Mouse (Mus musculus) limb, embryonic 14.5 days (tissue): Measurements from ENCODE around the gene Arhgap31. TPM values are rescaled to one million over a fixed set of nuclear protein-coding genes. Genes with fewer than 3 reads are reported as not detected.
A peak's percentile ranks its signal among the peaks of the same experiment; 100 is the strongest.

ENCODE experiments used
- ATAC-seq: fragments of 200-750 bp; cut with Nextera tagmentation; 2 replicates; pipeline ENCODE4 v1.8.0; 2017; ENCODE audit warnings: low read depth, moderate number of reproducible peaks, moderate TSS enrichment; ENCODE audit not compliant: low FRiP score
- DNase-seq: peaks from one replicate; pipeline ENCODE4 v3.0.0-alpha.2; 2015; ENCODE audit warnings: low spot score
- H3K27ac ChIP-seq: fragments of 300-500 bp; sonication (generic); replicated peaks from 2 replicates; pipeline ENCODE4 v1.5.1; 2014; ENCODE audit warnings: low read depth, mild to moderate bottlenecking, low read length, moderate library complexity, mixed read lengths
- H3K27me3 ChIP-seq: fragments of 300-500 bp; sonication (generic); 2 replicates; pipeline ENCODE4 v1.6.1; 2014; ENCODE audit warnings: low read length, mixed read lengths; ENCODE audit not compliant: control insufficient read depth, insufficient read depth
- H3K36me3 ChIP-seq: fragments of 300-500 bp; sonication (generic); 2 replicates; pipeline ENCODE4 v1.6.1; 2014; ENCODE audit warnings: mild to moderate bottlenecking, low read length, moderate library complexity, mixed read lengths; ENCODE audit not compliant: control insufficient read depth, insufficient read depth
- H3K4me1 ChIP-seq: fragments of 300-500 bp; sonication (generic); 2 replicates; pipeline ENCODE4 v1.6.1; 2014; ENCODE audit warnings: antibody characterized with exemption, low read length, mixed read lengths; ENCODE audit not compliant: control insufficient read depth, insufficient read depth
- H3K4me2 ChIP-seq: fragments of 300-500 bp; sonication (generic); replicated peaks from 2 replicates; pipeline ENCODE4 v1.6.1; 2014; ENCODE audit warnings: low read depth, mild to moderate bottlenecking, low read length, moderate library complexity; ENCODE audit not compliant: severe bottlenecking
- H3K4me3 ChIP-seq: fragments of 300-500 bp; sonication (generic); replicated peaks from 2 replicates; pipeline ENCODE4 v1.5.1; 2014; ENCODE audit warnings: low read length
- H3K9ac ChIP-seq: fragments of 300-500 bp; sonication (generic); 2 replicates; pipeline ENCODE4 v1.6.1; 2014; ENCODE audit warnings: mild to moderate bottlenecking, low read depth, low read length, moderate library complexity; ENCODE audit not compliant: severe bottlenecking
- H3K9me3 ChIP-seq: fragments of 300-500 bp; sonication (generic); 2 replicates; pipeline ENCODE4 v1.6.1; 2016; ENCODE audit warnings: low read length; ENCODE audit not compliant: control insufficient read depth
- POLR2A ChIP-seq: fragments of 200-500 bp; IDR thresholded peaks from 2 replicates; pipeline ENCODE4 v1.8.0; 2012; ENCODE audit warnings: inconsistent platforms, mild to moderate bottlenecking, moderate library complexity, borderline replicate concordance; ENCODE audit not compliant: insufficient read depth, insufficient read length; ENCODE audit errors: extremely low read depth
- WGBS: fragments of 180-500 bp; shearing (Covaris S2); extraction: QIAGEN DNeasy Blood & Tissue Kit; methylation state at CpG from one replicate; pipeline ENCODE4 v1.1.7; 2014; 5-methylcytosine and 5-hydroxymethylcytosine counted together
- polyA plus RNA-seq, 2 experiments: library from polyadenylated mRNA; depleted of rRNA in 1 of 2; stranded (reverse) in 1 of 2; unstranded in 1 of 2; fragments of >200 nt; fragmentation: Nextera tagmentation in 1 of 2; extraction: Ambion mirVana in 1 of 2; gene quantifications; 2 replicates each; pipeline versions ENCODE4 v1.2.1 to v1.2.3; 2012 to 2014

Gene Arhgap31
- polyA plus RNA-seq, 2 experiments = 15.0 to 18.1 TPM

DNA sequence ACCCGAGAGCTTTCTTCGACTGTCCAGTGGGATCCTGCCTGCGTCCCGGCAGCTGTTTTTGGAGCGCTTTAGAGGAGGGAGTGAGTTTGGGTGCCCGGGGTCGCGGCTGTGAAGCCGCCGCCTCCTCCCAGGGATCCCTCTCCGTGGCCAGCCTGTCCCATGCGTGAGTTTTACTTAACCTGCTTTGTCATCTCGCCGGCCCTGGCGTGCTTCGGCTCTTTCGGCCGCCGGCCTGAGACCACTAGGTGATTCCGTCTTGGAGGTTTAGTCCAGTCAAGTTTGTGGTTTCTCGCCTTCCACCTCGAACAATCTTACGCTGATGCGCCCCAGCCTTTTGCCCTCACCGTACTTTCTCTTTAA, 150.1 kb downstream of the Arhgap31 start:
- Histone ChIP-seq H3K9ac (peak overlapping the region; percentile 94), H3K27me3 (no peaks in the 10 kb centered on the region), H3K36me3 (peaks cover 27% of the 10 kb centered on the region), H3K4me2 (peak overlapping the region; percentile 55), H3K4me1 (peaks cover 6% of the 10 kb centered on the region; the same call in 1 of the 2 replicates), H3K9me3 (no peaks in the 10 kb centered on the region), H3K27ac (peak overlapping the region; percentile 90), H3K4me3 (peak overlapping the region; percentile 77)
- 0% methylated on average over 25 of the region's 25 CpGs for WGBS
- ATAC-seq = peak; percentile 74
- no peak for TF ChIP-seq POLR2A
- DNase-seq = no peak

DNA sequence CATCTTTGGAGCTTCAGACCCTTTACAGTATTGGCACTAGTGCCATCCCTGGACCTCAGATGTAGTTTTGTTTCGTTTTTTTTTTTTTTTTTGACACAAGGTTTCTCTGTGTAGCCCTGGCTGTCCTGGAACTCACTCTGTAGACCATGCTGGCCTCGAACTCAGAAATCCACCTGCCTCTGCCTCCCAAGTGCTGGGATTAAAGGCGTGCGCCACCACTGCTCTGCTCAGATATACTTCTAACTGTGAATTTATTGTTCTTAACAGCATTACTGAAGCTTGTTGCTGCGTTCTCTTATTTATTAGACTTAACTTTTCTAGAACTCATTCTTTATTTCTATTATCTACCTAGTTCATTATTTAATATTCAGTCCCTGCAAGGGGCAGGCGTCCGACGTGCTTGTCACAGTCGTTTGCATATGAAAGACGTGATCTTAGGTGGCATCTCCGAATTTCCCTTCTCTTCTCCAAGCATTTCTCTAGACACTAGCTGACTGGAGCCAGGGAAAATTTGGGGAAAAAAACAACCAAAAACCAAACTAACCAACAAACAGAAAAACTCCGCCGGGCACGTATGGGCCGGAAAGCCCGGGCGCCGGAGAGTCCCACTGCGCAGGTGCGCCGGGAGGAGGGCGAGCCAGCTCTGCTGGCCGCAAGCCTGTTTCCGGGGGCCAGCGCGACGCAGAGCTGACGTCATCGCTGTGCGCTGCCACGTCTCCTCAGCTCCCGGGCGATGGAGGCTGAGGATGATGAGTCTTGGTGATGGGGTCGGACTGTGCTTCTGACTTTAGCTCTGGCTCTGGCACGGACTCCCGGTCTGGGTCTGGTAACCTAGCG, 150.7 kb downstream of the Arhgap31 start:
- no peaks in the 10 kb centered on the region for H3K27me3 ChIP-seq
- DNase-seq = peak; percentile 96
- no peaks in the 10 kb centered on the region for H3K9me3 ChIP-seq
- peak overlapping the region; percentile 94 for H3K9ac ChIP-seq
- H3K4me3 ChIP-seq = peak overlapping the region; percentile 77
- 7% methylated on average over 37 of the region's 37 CpGs for WGBS
- H3K4me2 ChIP-seq = peak overlapping the region; percentile 55
- peak; percentile 97 for ATAC-seq
- TF ChIP-seq POLR2A = peak; percentile 95; the same call in 1 of the 2 replicates
- H3K36me3 ChIP-seq = peaks cover 23% of the 10 kb centered on the region
- H3K4me1 ChIP-seq = peaks cover 6% of the 10 kb centered on the region; the same call in 1 of the 2 replicates
- H3K27ac ChIP-seq = peak overlapping the region; percentile 90

DNA sequence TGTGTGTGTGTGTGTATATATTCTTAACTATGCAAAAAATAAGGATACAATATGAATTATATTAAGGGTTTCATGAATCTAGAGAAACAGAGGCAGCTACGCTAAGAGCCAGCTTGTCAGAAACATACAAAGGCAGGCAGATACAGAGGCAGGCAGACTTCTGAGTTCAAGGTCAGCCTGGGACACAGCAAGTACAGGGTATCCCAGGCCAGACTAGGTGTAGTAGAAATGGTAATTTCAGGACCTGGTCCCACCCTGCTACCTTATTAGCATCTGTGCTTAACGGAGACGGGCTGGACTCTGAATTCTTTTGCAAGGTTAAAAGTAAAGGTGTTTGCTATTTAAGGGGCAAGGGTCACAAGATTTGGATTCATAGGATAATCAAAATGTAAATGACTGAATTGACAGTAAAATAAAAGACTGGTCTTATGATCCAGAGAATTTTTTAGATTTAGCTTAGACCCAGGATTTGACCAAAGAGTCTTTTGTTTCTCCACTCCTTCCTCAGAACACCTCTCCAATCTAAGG, 154.8 kb downstream of the Arhgap31 start, which contains the start of gene Tmem39a:
TSS of gene Tmem39a (plus strand) at position 478 of the 528 bp plus-strand sequence.
- DNase-seq (no peak), ATAC-seq (no peak)
- TF ChIP-seq POLR2A = no peak
- no peaks in the 10 kb centered on the region for H3K27me3 ChIP-seq
- no peak within 1 kb of the TSS for H3K4me3 ChIP-seq
- no peak within 1 kb of the TSS for H3K9ac ChIP-seq
- H3K27ac ChIP-seq = no peak within 1 kb of the TSS
- H3K4me1 ChIP-seq = no peaks in the 10 kb centered on the region
- WGBS = 90% methylated on average over 3 of the region's 3 CpGs
- no peaks in the 10 kb centered on the region for H3K9me3 ChIP-seq
- H3K36me3 ChIP-seq = no peaks in the 10 kb centered on the region
- H3K4me2 ChIP-seq = no peak within 1 kb of the TSS

DNA sequence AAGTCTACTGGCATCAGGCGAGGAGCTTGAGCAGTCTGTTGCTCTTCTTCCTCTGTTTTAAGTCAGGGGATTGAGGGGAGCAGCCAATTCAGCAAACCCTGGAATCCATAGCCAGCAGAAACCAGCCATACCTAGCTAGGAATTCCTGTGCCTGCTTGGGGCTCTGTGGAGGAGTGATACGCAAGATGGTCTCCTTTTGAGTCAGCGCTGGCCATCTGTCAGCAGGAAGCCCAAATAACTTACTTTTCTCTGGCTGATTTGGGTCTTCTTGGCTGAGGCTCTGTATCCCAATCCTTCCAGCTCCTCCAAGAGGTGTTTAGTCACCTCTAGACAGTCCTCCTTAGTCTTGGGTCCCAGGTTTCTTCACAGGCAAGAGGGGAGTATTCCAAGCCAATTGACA, 157.1 kb downstream of the Arhgap31 start:
- no peaks in the 10 kb centered on the region for H3K27me3 ChIP-seq
- no peak overlapping the region for H3K27ac ChIP-seq
- H3K36me3 ChIP-seq = no peaks in the 10 kb centered on the region
- H3K4me3 ChIP-seq = no peak overlapping the region
- 82% methylated on average over 3 of the region's 3 CpGs for WGBS
- H3K4me2 ChIP-seq = no peak overlapping the region
- ATAC-seq (no peak), DNase-seq (no peak)
- H3K9ac ChIP-seq = no peak overlapping the region
- H3K4me1 ChIP-seq = no peaks in the 10 kb centered on the region
- H3K9me3 ChIP-seq = no peaks in the 10 kb centered on the region
- no peak for TF ChIP-seq POLR2A

DNA sequence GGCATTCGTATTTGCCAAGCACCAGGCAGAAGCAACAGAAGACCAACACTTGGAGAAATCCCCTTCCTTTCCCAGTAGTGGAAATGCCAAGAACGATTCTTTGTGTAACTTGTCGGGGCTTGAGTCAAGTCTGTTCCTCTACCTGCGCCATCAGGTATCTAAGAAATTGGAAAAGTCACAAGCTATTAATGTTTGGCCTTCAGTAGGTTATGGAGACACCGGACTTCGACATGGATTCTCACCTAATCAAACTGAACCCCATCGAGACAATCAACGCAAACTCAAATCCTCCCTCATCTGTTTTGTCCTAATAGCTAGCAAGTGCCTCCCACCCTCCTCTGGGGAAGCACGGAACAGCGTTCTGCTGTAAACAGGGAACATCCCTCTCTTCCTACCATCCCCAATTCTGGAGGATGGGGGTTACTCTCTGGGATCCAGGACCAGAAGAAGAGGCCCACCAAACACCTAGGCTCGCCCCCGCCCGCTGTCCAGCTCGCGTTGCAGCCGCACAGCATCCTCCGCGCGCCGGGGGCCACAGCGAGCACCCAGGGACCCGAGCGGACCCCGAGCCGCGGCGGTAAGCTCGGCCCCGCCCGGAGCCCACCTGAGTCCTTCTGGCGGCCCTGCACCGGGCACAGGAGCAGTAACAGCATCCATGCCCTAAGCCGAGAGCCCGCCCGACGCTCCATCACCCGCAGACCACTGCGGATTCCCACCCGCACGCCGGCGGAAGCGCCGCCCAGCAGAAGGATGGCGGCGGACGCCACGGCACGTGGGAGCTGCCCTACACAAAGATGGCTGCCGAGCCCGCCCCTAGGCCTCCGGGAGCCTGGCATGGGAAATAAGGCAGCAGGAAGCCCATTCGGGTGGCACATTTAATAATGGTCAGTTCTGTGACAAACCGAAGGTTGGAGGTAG, 163.3 kb downstream of the Arhgap31 start, which contains the start of gene Poglut1:
TSS of gene Poglut1 (minus strand) at position 780 of the 918 bp plus-strand sequence.
- Histone ChIP-seq H3K9ac (peak within 1 kb of the TSS; percentile 81), H3K36me3 (peaks cover 17% of the 10 kb centered on the region), H3K4me1 (peaks cover 11% of the 10 kb centered on the region), H3K27me3 (no peaks in the 10 kb centered on the region), H3K9me3 (no peaks in the 10 kb centered on the region), H3K4me2 (peak within 1 kb of the TSS; percentile 55), H3K4me3 (peak within 1 kb of the TSS; percentile 67), H3K27ac (no peak within 1 kb of the TSS)
- DNase-seq = peak; percentile 75
- WGBS = 2% methylated on average over 54 of the region's 54 CpGs
- TF ChIP-seq POLR2A = peak; percentile 92; the same call in 1 of the 2 replicates
- peak; percentile 94 for ATAC-seq

Other genes with a start within 250 kb of the Arhgap31 start
- gene Timmdc1, start 190.6 kb downstream of the Arhgap31 start, polyA plus RNA-seq (2012; rRNA removed) = 15.5 and 17.0 TPM in 2 replicates
- gene Timmdc1, start 190.6 kb downstream of the Arhgap31 start, polyA plus RNA-seq (2014; fragmentation: Nextera tagmentation; extraction: Ambion mirVana) = 20.9 and 21.2 TPM in 2 replicates
- gene Poglut1, start 163.0 kb downstream of the Arhgap31 start, polyA plus RNA-seq (2012; rRNA removed) = 59.0 and 63.5 TPM in 2 replicates
- gene Poglut1, start 163.0 kb downstream of the Arhgap31 start, polyA plus RNA-seq (2014; fragmentation: Nextera tagmentation; extraction: Ambion mirVana) = 59.3 and 70.3 TPM in 2 replicates
- 309 and 389 TPM in 2 replicates for gene Tmem39a, start 154.6 kb downstream of the Arhgap31 start, polyA plus RNA-seq (2012; rRNA removed)
- gene Tmem39a, start 154.6 kb downstream of the Arhgap31 start, polyA plus RNA-seq (2014; fragmentation: Nextera tagmentation; extraction: Ambion mirVana) = 146 and 160 TPM in 2 replicates
- gene B4galt4, start 29.0 kb upstream of the Arhgap31 start, polyA plus RNA-seq (2012; rRNA removed) = 17.7 and 18.7 TPM in 2 replicates
- gene B4galt4, start 29.0 kb upstream of the Arhgap31 start, polyA plus RNA-seq (2014; fragmentation: Nextera tagmentation; extraction: Ambion mirVana) = 30.9 and 34.3 TPM in 2 replicates
- gene Upk1b, start 87.1 kb upstream of the Arhgap31 start, polyA plus RNA-seq (2012; rRNA removed) = 12.6 and 18.1 TPM in 2 replicates
- 41.0 and 46.6 TPM in 2 replicates for gene Upk1b, start 87.1 kb upstream of the Arhgap31 start, polyA plus RNA-seq (2014; fragmentation: Nextera tagmentation; extraction: Ambion mirVana)
- gene 4930435E12Rik, start 115.5 kb upstream of the Arhgap31 start, polyA plus RNA-seq (2012; rRNA removed) = not detected in 2 replicates
- not detected in 2 replicates for gene 4930435E12Rik, start 115.5 kb upstream of the Arhgap31 start, polyA plus RNA-seq (2014; fragmentation: Nextera tagmentation; extraction: Ambion mirVana)
- 1.8 and 3.0 TPM in 2 replicates for gene Igsf11, start 179.4 kb upstream of the Arhgap31 start, polyA plus RNA-seq (2012; rRNA removed)
- 0.47 and 0.94 TPM in 2 replicates for gene Igsf11, start 179.4 kb upstream of the Arhgap31 start, polyA plus RNA-seq (2014; fragmentation: Nextera tagmentation; extraction: Ambion mirVana)